Mouse (Mus musculus) hindlimb bud, embryonic 11.5 days (tissue): ENCODE results near the gene Btnl2.
A peak's percentile ranks its signal among the peaks of the same experiment; 100 is the strongest.

ENCODE experiments used
- DNase-seq: peaks from one replicate; pipeline ENCODE4 v3.0.0-alpha.2; 2012; ENCODE audit warnings: low read depth, low spot score; ENCODE audit errors: extremely low spot score

Btnl2 gene

DNA sequence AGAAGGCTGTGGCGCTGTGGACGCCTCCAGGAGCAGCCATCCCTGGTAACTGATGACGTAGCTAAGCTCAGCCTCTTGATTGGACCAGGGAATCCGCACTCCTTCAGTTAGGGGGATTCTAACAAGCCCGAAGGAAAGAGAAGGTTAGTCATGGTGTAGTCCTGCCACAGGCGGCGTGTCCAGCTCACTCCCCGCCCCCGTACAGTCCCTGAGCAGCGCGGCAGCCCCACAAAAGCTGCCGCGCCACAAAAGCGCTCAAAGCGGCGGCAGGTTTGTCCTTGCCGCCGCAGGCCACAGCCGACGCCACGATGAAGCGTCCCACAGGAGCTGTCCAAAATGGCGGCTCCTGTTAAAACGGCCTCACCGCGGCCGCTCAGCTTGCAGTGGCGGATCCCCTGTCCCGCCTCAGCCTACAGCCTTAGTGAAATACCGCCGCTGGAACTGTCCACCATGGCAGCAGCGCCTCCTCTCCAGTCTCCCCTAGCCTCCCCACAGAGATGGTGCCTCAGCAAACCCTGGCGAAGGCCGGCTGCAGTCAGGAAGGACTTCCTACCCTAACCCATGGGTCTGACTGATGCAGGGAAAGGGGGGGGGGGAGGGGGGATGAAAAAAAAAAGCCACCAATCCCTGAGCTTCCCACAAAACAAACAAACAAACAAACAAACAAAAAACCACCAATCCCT is 44.2 kb downstream of the Btnl2 start, which contains the start of gene BC051142:
Gene BC051142 (plus strand): TSS at position 110 of the 683 bp plus-strand sequence.
- DNase-seq, result peak; percentile 88

DNA sequence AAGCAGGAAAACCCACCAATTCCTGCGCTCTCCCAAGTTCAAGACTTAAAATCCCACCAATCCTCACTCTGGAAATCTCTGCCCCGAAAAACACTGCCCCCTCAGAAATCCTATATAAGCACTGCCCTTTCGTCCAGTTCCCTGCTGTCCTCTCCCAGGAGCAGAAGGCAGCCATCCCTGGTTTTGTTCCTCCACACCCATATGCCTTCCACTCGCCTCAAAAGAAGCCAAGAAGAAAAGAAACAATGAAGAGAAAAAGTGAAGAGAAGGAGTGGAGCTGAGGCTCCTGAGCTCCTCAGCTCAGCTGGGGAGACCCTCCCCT is 44.7 kb downstream of the Btnl2 start:
- DNase-seq, result no peak

DNA sequence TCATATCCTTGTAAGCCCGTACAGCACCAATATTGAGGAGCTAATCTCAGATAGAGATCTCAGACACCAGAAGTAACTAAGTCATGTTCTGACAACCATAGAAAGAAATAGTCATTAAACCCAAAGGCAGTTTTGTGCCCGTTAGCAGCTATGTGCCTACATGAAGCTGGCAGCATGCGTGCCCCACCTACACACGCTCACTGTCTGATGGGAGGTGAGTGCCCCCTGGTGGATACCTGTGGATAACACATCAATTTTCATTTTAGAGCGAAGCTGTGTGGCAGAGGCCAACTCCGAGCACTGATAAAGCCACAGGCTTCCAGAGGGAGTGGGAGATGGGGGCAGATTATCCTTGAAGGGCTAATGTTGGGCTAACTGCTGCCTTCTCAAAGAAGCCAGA is 56.5 kb downstream of the Btnl2 start:
- DNase-seq, result no peak
